Mouse (Mus musculus) erythroid progenitor cell, adult 5-6 weeks (primary cell): ENCODE data around the gene Ccdc81. TPM values are rescaled to one million over a fixed set of nuclear protein-coding genes. Genes with fewer than 3 reads are reported as not detected.

Experiments
- ATAC-seq: replicated peaks from 2 replicates; pipeline ENCODE4 v1.8.0; 2016; ENCODE audit warnings: moderate number of reproducible peaks, mild to moderate bottlenecking, moderate TSS enrichment, inconsistent platforms; ENCODE audit not compliant: poor library complexity, low FRiP score, severe bottlenecking
- total RNA-seq, 2 experiments: library from RNA; stranded (forward) in 1 of 2; stranded (reverse) in 1 of 2; fragments of 150-400 nt in 1 of 2; fragments of 186-747, 209-891 nt in 1 of 2; gene quantifications; 2 replicates each; pipeline versions ENCODE4 v1.2.3 to v1.2.4; 2015 to 2017; ENCODE audit warnings: low replicate concordance in 2 of 2

Gene Ccdc81
- total RNA-seq, 2 experiments from 2014 or later, result not detected

DNA sequence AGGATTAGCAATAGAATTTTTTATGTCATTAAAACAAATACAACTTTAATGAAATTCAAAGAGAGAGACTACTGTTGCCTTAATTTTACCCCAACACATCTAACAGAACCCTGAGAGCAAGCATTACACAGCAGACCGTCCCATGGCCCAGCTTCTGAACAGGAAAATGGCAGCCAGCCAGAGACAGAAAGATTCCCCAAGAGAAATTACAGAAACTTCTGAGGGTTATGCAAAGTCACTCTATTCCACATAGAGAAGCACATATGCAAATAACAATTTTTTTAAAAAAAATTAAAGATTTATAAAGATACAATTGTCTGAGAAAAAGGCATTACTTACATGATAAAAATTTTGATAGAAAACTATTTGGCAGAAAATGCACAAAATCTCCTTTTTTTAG is 23.7 kb downstream of the Ccdc81 start:
- no peak for ATAC-seq

- no peak for ATAC-seq
Observed at GRCm38 (mm10) chr7:89867221-89867620, 36.2 kb downstream of the Ccdc81 start.

DNA sequence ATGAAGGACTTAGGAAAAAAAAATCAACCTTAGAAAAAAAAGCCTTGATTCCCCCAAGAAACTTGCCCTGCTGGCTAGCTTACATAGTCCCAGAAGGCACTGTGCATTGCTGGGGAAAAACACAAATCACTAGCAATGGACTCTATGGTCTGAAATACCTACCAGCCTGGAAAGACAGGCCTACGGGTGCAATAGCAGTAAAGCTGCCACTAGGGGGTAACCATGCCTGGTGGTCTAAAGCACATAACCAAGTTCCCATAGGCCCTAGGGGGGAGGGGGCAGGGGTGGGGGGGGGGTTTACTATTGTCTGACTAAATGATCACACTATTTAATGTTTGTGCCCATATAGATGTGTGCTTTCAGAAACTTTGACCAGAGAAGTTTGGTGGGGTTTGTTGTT is 38.7 kb downstream of the Ccdc81 start:
- ATAC-seq, result no peak

GRCm38 (mm10) chr7:89856440-89857217 is 46.8 kb downstream of the Ccdc81 start:
- no peak for ATAC-seq

GRCm38 (mm10) chr7:89855196-89855595 is 48.2 kb downstream of the Ccdc81 start:
- no peak for ATAC-seq

- ATAC-seq, result no peak
Observed at GRCm38 (mm10) chr7:89853131-89853530, 50.3 kb downstream of the Ccdc81 start.

DNA sequence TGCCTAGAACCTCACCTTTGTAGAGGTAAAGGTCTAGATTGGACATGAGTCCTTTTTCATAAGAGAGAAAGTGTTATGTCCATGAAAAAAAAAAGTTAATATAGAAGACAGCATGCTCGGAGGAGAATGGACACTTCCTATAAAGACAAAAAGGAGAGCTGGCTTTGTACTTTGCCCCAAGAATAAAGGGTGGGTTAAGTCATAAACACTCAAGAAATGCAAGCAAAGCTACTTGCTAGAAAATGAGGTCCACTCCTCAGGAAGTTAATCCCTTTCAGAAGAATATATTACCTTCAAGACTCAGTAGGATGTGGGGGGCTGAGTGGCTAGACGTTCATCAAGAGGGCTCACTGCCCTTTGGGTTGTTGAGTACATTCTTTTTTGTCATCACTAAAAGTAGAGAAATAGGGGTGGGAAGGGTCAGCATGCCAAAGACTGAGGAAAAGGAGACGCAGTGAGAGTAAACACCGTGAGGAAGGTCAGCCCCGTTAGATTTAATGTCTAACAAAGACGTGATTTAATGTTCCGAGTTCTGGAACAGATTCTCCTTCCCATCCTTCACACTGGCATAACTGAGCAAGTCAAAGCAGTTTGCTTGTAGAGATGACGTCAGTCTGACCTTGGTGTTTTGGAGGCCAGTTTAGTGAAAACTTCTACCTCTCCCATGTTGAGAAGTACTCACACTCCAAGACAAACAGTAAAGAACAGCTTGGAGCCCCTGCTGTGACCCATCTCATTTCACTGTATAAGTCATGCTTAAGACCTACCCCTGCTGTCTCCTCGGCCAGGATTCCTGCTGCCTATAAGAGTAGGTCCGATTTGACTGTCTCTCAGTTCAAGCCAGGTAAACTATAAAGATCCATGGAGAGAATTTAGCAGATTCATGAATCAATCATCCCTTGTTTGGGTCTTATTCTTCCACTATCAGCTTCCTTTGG is 51.0 kb downstream of the Ccdc81 start:
- ATAC-seq, result no peak

GRCm38 (mm10) chr7:89850510-89850909 is 52.9 kb downstream of the Ccdc81 start:
- no peak for ATAC-seq

- no peak for ATAC-seq
Observed at GRCm38 (mm10) chr7:89845669-89846068, 57.8 kb downstream of the Ccdc81 start.

GRCm38 (mm10) chr7:89843533-89843932 is 59.9 kb downstream of the Ccdc81 start:
- no peak for ATAC-seq

DNA sequence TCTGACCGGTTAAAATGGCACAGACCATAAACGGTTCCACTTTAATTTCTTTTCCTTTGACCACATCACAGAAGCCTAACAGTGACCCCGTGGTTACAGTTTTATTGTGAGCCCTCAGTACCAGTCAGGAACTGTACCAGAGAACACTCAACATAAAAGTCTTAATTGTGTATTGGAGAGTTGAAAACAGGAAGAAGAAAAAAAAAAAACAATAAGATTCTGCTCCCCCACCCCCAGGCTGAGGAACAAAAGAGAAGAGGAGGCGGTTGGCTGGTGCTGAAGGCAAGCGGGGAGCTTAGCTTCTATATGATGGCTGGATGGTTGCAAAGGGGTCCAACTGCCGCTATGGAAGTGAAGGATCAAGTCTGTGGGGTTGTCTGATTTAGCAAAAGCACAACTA is 60.3 kb downstream of the Ccdc81 start:
- ATAC-seq, result no peak

GRCm38 (mm10) chr7:89842404-89842715 is 61.1 kb downstream of the Ccdc81 start:
- ATAC-seq, result no peak

GRCm38 (mm10) chr7:89841670-89842403 is 61.6 kb downstream of the Ccdc81 start:
- ATAC-seq, result no peak

DNA sequence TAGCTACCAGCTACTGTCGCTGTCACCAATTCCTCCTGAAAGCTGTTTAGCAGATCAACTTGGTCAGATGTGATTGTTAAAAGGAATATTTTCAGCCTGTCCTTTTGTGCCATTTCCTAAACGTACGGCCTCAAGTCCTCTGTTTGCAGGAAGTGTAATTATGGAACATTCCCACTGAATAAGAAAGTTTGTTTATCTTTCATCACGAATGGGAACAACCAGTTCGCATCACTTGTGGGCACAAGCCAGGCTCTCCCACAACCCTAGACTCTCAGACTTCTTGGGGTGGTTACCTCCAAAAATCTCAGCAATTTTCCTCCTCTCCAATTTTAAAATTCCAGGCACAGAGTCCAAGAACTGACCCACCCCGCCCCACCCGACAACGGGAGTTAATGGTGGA is 63.7 kb downstream of the Ccdc81 start:
- ATAC-seq, result no peak

DNA sequence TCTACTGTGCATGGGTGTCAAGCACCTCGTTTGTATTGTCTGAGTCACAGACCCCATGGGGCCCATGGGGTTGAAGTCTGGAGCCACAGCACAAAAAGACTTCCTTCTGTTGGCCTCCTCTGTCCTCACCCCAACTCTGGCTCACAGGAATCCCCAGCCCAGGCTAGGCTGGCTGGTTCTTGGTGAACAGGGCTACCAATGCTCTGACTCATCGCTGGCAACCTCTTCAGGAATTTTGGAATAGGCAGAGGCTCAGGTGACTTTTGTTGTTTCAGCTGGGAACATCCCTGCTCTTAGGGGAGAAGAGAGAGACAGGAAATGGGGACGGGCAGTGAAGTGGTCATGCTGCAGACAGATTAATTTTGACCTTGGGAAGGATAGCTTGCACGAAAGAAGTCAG is 65.6 kb downstream of the Ccdc81 start:
- ATAC-seq, result no peak

- ATAC-seq, result no peak
Observed at GRCm38 (mm10) chr7:89836676-89837075, 66.8 kb downstream of the Ccdc81 start.

GRCm38 (mm10) chr7:89835566-89835965 is 67.9 kb downstream of the Ccdc81 start:
- ATAC-seq, result no peak

- ATAC-seq, result no peak
Observed at GRCm38 (mm10) chr7:89833521-89833920, 69.9 kb downstream of the Ccdc81 start.

GRCm38 (mm10) chr7:89829201-89829600 is 74.2 kb downstream of the Ccdc81 start:
- ATAC-seq, result no peak

- no peak for ATAC-seq
Observed at GRCm38 (mm10) chr7:89828436-89829065, 74.9 kb downstream of the Ccdc81 start.
